Mouse (Mus musculus): ENCODE measurements at regions not wholly inside any gene's neighbourhood (a gene's known extent, or its start where the extent isn't known, plus 50 kb on each side); places are given as distances from the start of the nearest gene placed in this dataset.

GRCm38 (mm10) chr14:114504976-114505375 is 587.0 kb upstream of the Gpc5 start:
- TF ChIP-seq CTCF (IDR thresholded peaks at IDR 0.05; ENCODE audit: low read depth) = no peak
- no peak for TF ChIP-seq EP300 (IDR thresholded peaks at IDR 0.05; ENCODE audit: low read depth)

All from liver, postnatal 0 days (tissue).